Mouse (Mus musculus) C2C12 (cell line): ENCODE measurements around the gene Lingo3.

Experiments used
- CTCF ChIP-seq: IDR thresholded peaks from one replicate; pipeline ENCODE4 v1.5.1; 2011; ENCODE audit not compliant: control insufficient read depth, insufficient read depth, insufficient read length
- MAX ChIP-seq: IDR thresholded peaks from one replicate; pipeline ENCODE4 v1.6.1; 2011; ENCODE audit warnings: mild to moderate bottlenecking, control low read depth

DNA sequence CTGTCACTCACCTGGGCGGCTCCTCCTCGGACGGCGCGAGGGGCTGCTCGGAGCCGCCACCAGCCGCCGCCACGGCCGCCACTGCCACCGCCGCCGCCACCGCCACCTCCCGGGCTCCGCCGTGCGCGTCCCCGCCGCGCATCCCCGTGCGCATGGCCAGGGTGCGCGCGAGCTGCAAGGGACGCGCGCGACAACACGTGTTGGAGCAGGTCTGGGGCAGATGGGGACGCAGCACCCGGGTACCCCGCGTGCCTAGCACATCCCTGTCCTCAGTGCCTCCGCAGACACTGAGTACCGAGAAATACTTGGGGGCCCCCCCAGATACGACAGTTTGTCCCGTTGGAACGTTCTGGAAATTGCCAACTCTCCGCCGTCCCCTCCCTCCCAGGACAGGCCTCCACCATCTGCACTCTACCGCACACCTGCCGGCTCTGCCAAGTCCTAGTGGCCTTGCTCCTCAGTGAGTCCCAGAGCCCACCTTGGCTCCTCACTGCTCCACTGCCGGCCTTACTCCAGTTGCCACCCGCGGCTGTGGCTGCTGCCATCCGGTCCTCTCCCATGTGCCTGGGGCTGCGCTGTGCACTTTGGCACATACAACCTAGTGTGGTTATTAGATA, at the start of gene Lingo3:
- TF ChIP-seq CTCF (no peak), MAX (no peak)
